Mouse (Mus musculus): ENCODE data around the gene Ntsr2. TPM values are rescaled to one million over a fixed set of nuclear protein-coding genes. Genes with fewer than 3 reads are reported as not detected.
"Not testable (repeated sequence)": the region's sequence is repeated elsewhere in the genome, so short reads cannot be mapped to it uniquely, and the experiment has no call there.

Ntsr2 gene
- polyA plus RNA-seq, 1 experiment: 1.5 TPM

DNA sequence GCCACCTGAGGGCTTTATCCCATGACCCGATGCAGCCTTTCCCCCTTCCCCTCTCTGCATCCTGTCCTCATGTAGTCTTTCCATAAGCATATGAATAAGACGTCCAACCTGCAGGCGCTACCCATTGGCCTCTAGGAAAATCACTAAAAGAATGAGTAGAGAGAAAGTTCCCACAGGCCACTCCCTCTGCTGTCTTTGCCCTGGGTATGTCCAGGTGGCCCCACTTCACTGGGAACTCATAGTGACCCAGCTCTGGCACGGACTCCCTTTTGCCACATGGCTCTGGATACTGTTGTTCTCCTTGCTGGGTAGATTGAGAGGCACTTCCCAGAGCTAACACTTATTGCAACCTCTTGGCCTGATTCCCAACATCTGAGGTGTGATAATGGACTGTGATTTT, 2.4 kb downstream of the Ntsr2 start:
- no peak for DNase-seq (ENCODE audit: low read depth)
- no peak for TF ChIP-seq POLR2A (IDR thresholded peaks at IDR 0.05; ENCODE audit: borderline replicate concordance, extremely low read depth, insufficient read depth, insufficient read length, poor library complexity, severe bottlenecking)
- TF ChIP-seq CTCF (IDR thresholded peaks at IDR 0.05; ENCODE audit: borderline replicate concordance, extremely low read depth, insufficient read depth, insufficient read length): no peak

DNA sequence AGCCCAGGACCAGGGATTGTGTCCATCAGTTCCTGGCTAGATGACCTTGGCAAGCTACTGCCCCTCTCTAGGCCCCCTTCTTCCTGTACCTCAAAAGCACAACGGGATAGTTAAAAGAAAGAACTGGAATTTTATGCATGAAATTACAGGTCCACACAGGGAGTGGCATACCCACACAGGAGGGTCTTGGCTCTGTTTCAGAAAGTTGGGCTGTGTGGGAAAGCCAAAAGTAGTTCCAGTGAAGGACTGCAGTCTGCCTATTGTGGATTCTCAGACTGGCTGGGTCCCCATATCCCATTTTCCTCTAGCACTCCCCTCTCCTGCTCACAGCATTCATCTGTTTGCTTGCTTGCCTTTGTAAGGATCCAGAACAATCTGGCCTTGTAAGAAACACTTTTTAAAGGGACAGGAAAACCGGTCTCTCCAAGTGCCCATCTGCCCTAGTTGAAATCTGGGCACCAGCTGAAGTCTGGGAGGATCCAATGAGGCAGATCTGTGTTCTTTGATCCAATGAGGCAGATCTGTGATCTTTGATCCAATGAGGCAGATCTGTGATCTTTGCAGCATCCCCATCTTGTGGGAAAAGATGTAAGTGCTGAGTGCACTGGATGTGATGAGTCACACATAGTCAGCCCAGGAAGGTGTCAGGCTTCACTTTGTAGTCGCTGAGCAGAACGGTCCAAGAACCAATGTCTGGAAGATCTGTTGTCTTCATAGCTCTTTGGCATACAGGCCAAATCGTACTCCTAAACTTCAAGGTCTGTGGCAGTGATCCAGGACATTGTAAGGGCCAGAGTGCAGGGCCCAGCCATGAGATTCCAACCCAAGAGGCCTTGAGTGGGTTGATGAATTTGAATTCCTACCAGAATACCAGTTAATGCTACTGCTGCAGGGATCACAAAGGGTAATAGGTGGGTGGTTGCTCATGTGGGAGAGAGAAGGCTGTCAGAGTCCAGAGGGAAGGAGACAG, 4.0 kb downstream of the Ntsr2 start:
- no peak for DNase-seq (ENCODE audit: low read depth)

GRCm38 (mm10) chr12:16661459-16661858, 8.3 kb downstream of the Ntsr2 start:
- DNase-seq (ENCODE audit: low read depth): no peak
- TF ChIP-seq CTCF (IDR thresholded peaks at IDR 0.05; ENCODE audit: borderline replicate concordance, extremely low read depth, insufficient read depth, insufficient read length): no peak

More for the DNA sequence above, 4.0 kb downstream of the Ntsr2 start:
- TF ChIP-seq POLR2A (IDR thresholded peaks at IDR 0.05; ENCODE audit: borderline replicate concordance, extremely low read depth, insufficient read depth, insufficient read length, poor library complexity, severe bottlenecking) (no peak), CTCF (IDR thresholded peaks at IDR 0.05; ENCODE audit: borderline replicate concordance, extremely low read depth, insufficient read depth, insufficient read length) (no peak)

DNA sequence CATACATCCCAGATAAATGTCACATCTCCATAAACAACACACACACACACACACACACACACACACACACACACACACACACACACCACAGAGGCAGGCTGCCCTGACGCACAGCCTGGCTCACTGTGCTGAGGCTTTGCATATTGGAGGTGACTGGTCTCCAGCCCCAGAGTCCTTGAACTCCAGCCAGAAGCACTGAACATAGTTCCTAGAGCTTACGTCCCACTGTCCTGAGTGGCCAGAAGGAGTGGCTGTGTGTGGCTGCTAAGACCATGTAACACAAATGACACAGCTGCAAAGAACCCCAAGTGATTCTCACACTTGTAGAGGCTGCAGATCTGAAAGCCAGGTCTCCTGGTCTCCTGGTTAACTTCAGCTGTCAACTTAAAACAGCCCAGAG, 8.8 kb downstream of the Ntsr2 start:
- no peak for DNase-seq (ENCODE audit: low read depth)
- TF ChIP-seq CTCF (IDR thresholded peaks at IDR 0.05; ENCODE audit: borderline replicate concordance, extremely low read depth, insufficient read depth, insufficient read length): no peak
- TF ChIP-seq POLR2A (IDR thresholded peaks at IDR 0.05; ENCODE audit: borderline replicate concordance, extremely low read depth, insufficient read depth, insufficient read length, poor library complexity, severe bottlenecking): no peak

- peak; percentile 38 for DNase-seq (ENCODE audit: low read depth)
- no peak for TF ChIP-seq CTCF (IDR thresholded peaks at IDR 0.05; ENCODE audit: borderline replicate concordance, extremely low read depth, insufficient read depth, insufficient read length)
- no peak for TF ChIP-seq POLR2A (IDR thresholded peaks at IDR 0.05; ENCODE audit: borderline replicate concordance, extremely low read depth, insufficient read depth, insufficient read length, poor library complexity, severe bottlenecking)
These were observed 9.9 kb downstream of the Ntsr2 start for GRCm38 (mm10) chr12:16662955-16663585.

GRCm38 (mm10) chr12:16665022-16665421, 11.8 kb downstream of the Ntsr2 start:
- TF ChIP-seq POLR2A (IDR thresholded peaks at IDR 0.05; ENCODE audit: borderline replicate concordance, extremely low read depth, insufficient read depth, insufficient read length, poor library complexity, severe bottlenecking) (no peak), CTCF (IDR thresholded peaks at IDR 0.05; ENCODE audit: borderline replicate concordance, extremely low read depth, insufficient read depth, insufficient read length) (no peak)
- DNase-seq (ENCODE audit: low read depth): peak; percentile 27

DNA sequence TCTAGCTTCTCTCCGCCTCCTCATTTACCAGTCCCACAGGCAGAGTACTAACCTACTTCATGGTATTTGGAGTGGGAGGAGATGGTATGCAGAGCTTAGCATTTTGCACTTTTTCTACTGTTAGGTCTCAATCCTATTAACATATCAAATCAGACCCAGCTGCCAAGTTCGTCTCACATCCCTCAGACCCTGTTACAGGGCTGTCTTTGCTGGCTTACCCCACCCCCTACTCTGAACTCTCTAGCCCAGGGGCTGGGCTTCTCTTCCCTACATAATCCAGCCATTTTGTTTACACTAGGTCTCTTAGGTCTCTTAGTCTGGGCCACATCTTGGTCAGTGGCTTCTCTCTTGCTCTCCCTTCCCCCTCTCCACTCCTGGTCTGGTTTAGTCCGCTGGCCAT, 16.0 kb downstream of the Ntsr2 start:
- TF ChIP-seq POLR2A (IDR thresholded peaks at IDR 0.05; ENCODE audit: borderline replicate concordance, extremely low read depth, insufficient read depth, insufficient read length, poor library complexity, severe bottlenecking) (no peak), CTCF (IDR thresholded peaks at IDR 0.05; ENCODE audit: borderline replicate concordance, extremely low read depth, insufficient read depth, insufficient read length) (no peak)
- DNase-seq (ENCODE audit: low read depth): peak; percentile 20

DNA sequence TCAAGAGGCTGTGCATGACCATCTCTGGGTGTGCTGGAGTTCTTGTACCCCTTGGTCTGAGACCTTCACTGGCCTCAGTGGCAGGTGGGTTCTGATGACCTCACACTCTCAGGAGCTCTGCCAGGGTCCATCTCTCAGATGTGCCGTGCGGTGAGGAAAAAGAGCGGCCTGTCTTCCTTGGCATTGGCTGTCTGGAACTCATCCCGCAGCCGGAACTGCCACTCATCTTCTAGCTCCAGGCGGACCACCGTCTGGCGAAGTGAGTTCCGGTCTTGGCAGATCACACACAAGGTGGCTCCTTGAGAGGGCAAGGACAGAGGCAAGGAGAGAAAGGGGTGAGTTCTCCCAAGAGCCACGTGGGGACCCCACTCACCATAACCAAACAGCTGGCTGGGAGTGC, 19.1 kb downstream of the Ntsr2 start:
- DNase-seq (ENCODE audit: low read depth): no peak
- TF ChIP-seq CTCF (IDR thresholded peaks at IDR 0.05; ENCODE audit: borderline replicate concordance, extremely low read depth, insufficient read depth, insufficient read length) (no peak), POLR2A (IDR thresholded peaks at IDR 0.05; ENCODE audit: borderline replicate concordance, extremely low read depth, insufficient read depth, insufficient read length, poor library complexity, severe bottlenecking) (no peak)

GRCm38 (mm10) chr12:16690631-16691030, 37.4 kb downstream of the Ntsr2 start:
- no peak for DNase-seq (ENCODE audit: low read depth)
- TF ChIP-seq CTCF (IDR thresholded peaks at IDR 0.05; ENCODE audit: borderline replicate concordance, extremely low read depth, insufficient read depth, insufficient read length) (no peak), POLR2A (IDR thresholded peaks at IDR 0.05; ENCODE audit: borderline replicate concordance, extremely low read depth, insufficient read depth, insufficient read length, poor library complexity, severe bottlenecking) (no peak)

DNA sequence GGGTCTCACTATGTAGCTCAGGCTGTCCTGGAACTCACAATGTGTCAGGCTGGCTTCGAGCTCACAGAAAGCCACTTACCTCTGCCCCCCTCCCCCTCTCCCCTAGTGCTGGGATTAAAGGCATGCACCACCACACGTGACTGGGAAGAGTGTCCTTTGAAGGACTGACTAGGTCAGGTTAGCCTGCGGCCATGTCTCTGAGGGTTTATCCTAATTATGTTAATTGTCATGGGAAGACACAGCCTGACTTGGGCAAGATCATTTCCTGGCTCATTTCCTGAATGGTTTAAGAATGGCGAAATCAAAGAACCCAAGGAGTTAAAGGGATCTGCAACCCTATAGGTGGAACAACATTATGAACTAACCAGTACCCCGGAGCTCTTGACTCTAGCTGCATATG, 41.6 kb downstream of the Ntsr2 start:
- no peak for DNase-seq (ENCODE audit: low read depth)
- TF ChIP-seq POLR2A (IDR thresholded peaks at IDR 0.05; ENCODE audit: borderline replicate concordance, extremely low read depth, insufficient read depth, insufficient read length, poor library complexity, severe bottlenecking): no peak
- TF ChIP-seq CTCF (IDR thresholded peaks at IDR 0.05; ENCODE audit: borderline replicate concordance, extremely low read depth, insufficient read depth, insufficient read length): no peak

DNA sequence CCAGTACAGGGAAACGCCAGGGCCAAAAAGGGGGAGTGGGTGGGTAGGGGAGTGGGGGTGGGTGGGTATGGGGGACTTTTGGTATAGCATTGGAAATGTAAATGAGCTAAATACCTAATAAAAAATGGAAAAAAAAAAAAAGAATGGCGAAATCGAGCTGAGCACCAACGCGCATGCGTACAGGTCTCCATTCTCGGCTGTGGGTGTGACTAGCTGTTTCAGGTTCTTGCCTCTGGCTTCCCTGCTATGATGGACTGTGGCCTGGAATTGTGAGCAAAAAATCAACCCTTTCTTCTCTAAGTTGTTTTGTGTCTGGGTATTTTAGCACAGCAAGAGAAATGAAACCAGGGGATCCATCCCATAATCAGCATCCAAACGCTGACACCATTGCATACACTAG, 42.1 kb downstream of the Ntsr2 start:
- DNase-seq (ENCODE audit: low read depth): not testable (repeated sequence)

- TF ChIP-seq CTCF (IDR thresholded peaks at IDR 0.05; ENCODE audit: borderline replicate concordance, extremely low read depth, insufficient read depth, insufficient read length) (no peak), POLR2A (IDR thresholded peaks at IDR 0.05; ENCODE audit: borderline replicate concordance, extremely low read depth, insufficient read depth, insufficient read length, poor library complexity, severe bottlenecking) (no peak)
- DNase-seq (ENCODE audit: low read depth): no peak
These were observed 43.0 kb downstream of the Ntsr2 start for GRCm38 (mm10) chr12:16696146-16696545.
